Mouse (Mus musculus) mesoderm, embryonic 11.5 days (tissue): ENCODE data around the gene Lipt2.
A peak's percentile ranks its signal among the peaks of the same experiment; 100 is the strongest.

Experiments
- DNase-seq: peaks from one replicate; pipeline ENCODE4 v3.0.0-alpha.2; 2012; ENCODE audit warnings: low read depth, low spot score

The Lipt2 gene

GRCm38 (mm10) chr7:100170756-100171155, 11.7 kb downstream of the Lipt2 start:
- no peak for DNase-seq

GRCm38 (mm10) chr7:100176269-100176668, 17.2 kb downstream of the Lipt2 start, which contains the start of gene Kcne3:
Kcne3 (plus strand) TSS chr7:100176502.
- no peak for DNase-seq

GRCm38 (mm10) chr7:100178016-100178890, 19.2 kb downstream of the Lipt2 start:
- peak; percentile 56 for DNase-seq

GRCm38 (mm10) chr7:100178891-100179233, 19.8 kb downstream of the Lipt2 start:
- DNase-seq: peak; percentile 43

- no peak for DNase-seq
Measured at GRCm38 (mm10) chr7:100179394-100179793, 20.3 kb downstream of the Lipt2 start.

- DNase-seq: no peak
Measured at GRCm38 (mm10) chr7:100179836-100180407, 20.8 kb downstream of the Lipt2 start.

- no peak for DNase-seq
Measured at GRCm38 (mm10) chr7:100181176-100181575, 22.1 kb downstream of the Lipt2 start.

GRCm38 (mm10) chr7:100181614-100182013, 22.5 kb downstream of the Lipt2 start:
- no peak for DNase-seq

- no peak for DNase-seq
Measured at GRCm38 (mm10) chr7:100182388-100182787, 23.3 kb downstream of the Lipt2 start.

- peak; percentile 56 for DNase-seq
Measured at GRCm38 (mm10) chr7:100187601-100188000, 28.5 kb downstream of the Lipt2 start.

- no peak for DNase-seq
Measured at GRCm38 (mm10) chr7:100190167-100190566, 31.1 kb downstream of the Lipt2 start.

- DNase-seq: peak; percentile 50
Measured at GRCm38 (mm10) chr7:100190778-100191177, 31.7 kb downstream of the Lipt2 start.

GRCm38 (mm10) chr7:100201191-100201590, 42.1 kb downstream of the Lipt2 start:
- no peak for DNase-seq

- no peak for DNase-seq
Measured at GRCm38 (mm10) chr7:100203616-100204015, 44.5 kb downstream of the Lipt2 start.

- DNase-seq: no peak
Measured at GRCm38 (mm10) chr7:100204871-100205270, 45.8 kb downstream of the Lipt2 start.

- DNase-seq: no peak
Measured at GRCm38 (mm10) chr7:100206144-100206543, 47.1 kb downstream of the Lipt2 start.

- DNase-seq: no peak
Measured at GRCm38 (mm10) chr7:100207886-100208285, 48.8 kb downstream of the Lipt2 start.
